Mouse (Mus musculus) embryonic fibroblast, embryonic 13.5 days (primary cell): ENCODE measurements around the gene Ptov1. TPM values are rescaled to one million over a fixed set of nuclear protein-coding genes. Genes with fewer than 3 reads are reported as not detected.

Experiments
- H3K27ac ChIP-seq: 2 replicates; pipeline ENCODE4 v1.5.1; 2012; ENCODE audit warnings: low read length, control low read depth, inconsistent platforms; ENCODE audit not compliant: insufficient read depth
- H3K4me1 ChIP-seq: 2 replicates; pipeline ENCODE4 v1.6.1; 2011; ENCODE audit warnings: low read length; ENCODE audit not compliant: control insufficient read depth, insufficient read depth
- H3K4me3 ChIP-seq: 2 replicates; pipeline ENCODE4 v1.5.1; 2011; ENCODE audit warnings: mild to moderate bottlenecking, control low read depth, low read length; ENCODE audit not compliant: insufficient read depth
- CTCF ChIP-seq: IDR thresholded peaks from 2 replicates; pipeline ENCODE4 v1.5.1; 2011; ENCODE audit warnings: mild to moderate bottlenecking, control low read depth, low read length, moderate library complexity, borderline replicate concordance; ENCODE audit not compliant: insufficient read depth
- POLR2A ChIP-seq: IDR thresholded peaks from 2 replicates; pipeline ENCODE4 v1.6.1; 2011; ENCODE audit warnings: low read depth, mild to moderate bottlenecking, control low read depth, low read length, moderate library complexity
- polyA plus RNA-seq: library from polyadenylated mRNA; stranded (reverse); fragments of >200 nt; gene quantifications from 2 replicates; pipeline ENCODE4 v1.2.4, GENCODE M21; 2011; ENCODE audit warnings: low read depth; ENCODE audit not compliant: missing spikeins, insufficient read length

Ptov1 gene
- polyA plus RNA-seq, 1 experiment = 160 TPM

DNA sequence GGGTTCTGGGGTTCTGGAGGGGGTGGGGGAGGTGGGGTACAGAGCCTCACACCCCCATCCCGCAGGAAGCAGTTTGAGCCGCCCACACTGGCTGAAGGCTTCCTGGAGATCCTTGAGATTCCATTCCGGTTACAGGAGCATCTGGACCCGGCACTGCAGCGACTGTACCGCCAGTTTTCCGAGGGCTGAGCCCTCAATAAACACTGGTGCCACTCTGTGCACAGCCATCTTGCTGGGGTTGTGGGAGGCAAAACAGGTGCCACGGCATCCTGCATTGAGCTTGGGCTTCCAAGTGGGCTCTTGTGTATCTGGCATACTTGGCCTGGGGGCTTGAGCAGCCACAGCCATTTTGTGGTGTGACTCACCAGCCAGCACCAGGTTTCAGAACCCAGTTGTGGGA lies 7.2 kb downstream of the Ptov1 start:
- TF ChIP-seq POLR2A (no peak), CTCF (no peak)
- H3K4me1 ChIP-seq = 0 out of 2 replicates have a peak, but pooled peaks cover 7% of the 10 kb centered on the region
- H3K4me3 ChIP-seq = no peak overlapping the region
- no peak overlapping the region for H3K27ac ChIP-seq

DNA sequence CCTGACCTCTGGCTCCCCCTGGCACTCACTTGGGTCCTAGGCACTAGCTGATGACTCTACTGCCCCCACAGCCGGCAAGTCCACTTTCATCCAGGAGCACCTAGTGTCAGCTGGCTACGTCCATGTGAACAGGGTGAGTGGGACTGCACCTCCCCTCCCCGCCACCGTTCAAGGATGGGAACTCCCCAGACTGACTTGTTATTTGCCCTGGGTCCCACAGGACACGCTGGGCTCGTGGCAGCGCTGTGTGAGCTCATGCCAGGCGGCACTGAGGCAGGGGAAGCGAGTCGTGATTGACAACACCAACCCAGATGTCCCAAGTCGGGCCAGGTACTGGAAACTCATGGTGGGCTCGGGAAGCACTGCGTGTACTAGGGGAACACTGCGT lies 8.2 kb downstream of the Ptov1 start:
- no peak overlapping the region for H3K27ac ChIP-seq
- H3K4me3 ChIP-seq = no peak overlapping the region
- TF ChIP-seq CTCF (no peak), POLR2A (no peak)
- H3K4me1 ChIP-seq = 0 out of 2 replicates have a peak, but pooled peaks cover 1% of the 10 kb centered on the region

DNA sequence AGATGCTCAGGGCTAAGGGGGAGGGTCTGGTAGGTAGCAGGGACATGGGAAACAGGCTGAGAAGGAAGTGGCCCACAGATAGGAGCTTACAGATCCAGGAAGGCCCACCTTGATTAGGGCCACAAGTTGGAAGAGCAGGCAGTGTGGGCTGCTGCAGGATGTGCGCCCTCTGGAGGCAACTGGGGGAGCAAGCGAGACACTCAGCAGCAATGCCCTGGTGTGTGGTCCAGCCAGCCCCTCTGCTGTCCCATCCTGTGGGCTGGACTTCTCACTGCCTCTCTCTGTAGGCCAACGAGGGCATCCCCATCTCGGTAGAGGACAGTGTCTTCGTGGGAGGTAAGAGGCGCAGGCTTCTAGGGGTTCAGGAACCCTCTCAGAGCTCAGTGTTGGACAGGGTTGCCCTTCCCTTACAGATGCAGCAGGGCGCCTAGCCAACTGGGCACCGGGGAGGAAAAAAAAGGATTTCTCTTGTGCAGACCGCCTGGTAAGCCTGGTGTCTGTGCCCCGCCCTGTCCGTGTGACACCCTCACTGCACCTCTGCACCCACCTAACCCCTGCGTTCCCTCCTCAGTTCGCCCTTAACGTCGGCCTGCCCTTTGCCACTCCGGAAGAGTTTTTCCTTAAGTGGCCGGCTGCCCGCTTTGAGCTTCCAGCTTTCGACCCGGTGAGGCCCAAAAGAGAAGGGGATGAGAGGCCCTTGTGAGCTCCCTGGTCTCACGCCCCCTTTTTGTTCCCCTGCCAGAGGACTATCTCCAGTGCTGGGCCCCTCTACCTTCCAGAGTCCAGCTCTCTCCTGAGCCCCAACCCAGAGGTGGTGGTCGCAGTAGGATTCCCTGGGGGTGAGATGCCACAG lies 8.8 kb downstream of the Ptov1 start:
- Histone ChIP-seq H3K4me1 (no peaks in the 10 kb centered on the region), H3K4me3 (no peak overlapping the region), H3K27ac (no peak overlapping the region)
- TF ChIP-seq POLR2A = no peak
- TF ChIP-seq CTCF = peak; percentile 98

DNA sequence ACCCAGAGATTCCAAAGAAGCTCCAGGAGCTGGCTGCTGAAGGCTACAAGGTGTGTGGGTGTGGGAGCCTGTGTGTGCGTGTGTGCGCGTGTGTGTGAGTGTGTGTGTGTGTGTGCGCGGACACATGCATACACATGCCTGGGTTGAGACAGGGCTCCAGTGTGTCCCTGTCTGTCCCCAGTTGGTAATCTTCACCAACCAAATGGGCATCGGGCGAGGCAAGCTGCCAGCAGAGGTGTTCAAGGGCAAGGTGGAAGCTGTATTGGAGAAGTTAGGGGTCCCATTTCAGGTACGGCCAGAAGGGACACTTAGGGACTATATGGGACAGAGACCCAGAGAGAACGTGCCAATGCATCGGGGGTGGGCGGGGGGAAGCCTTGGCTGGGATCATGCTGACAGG lies 9.7 kb downstream of the Ptov1 start:
- no peak for TF ChIP-seq CTCF
- no peak for TF ChIP-seq POLR2A
- no peak overlapping the region for H3K4me3 ChIP-seq
- no peaks in the 10 kb centered on the region for H3K4me1 ChIP-seq
- H3K27ac ChIP-seq = no peak overlapping the region

DNA sequence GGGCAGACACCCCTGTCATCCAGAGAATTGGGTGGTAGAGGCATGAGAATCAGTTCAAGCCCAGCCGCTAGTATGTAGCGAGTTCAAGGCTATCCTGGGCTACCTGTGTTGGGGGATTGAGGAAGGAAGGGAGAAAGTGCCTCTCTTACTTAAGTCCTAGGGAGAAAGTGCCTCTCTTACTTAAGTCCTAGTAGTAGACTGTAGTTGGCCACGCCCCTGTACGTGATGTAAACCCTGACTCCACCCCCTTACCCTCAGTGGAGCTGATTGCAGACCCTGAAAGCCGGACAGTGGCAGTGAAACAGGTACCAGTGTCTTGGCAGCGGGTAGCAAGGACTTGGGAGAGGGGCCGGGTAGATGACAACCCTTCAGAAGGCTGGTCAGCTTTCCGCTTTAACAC lies 11.7 kb downstream of the Ptov1 start:
- TF ChIP-seq CTCF (no peak), POLR2A (peak; percentile 78)
- H3K4me3 ChIP-seq = peak overlapping the region; percentile 95
- peaks cover 4% of the 10 kb centered on the region; the same call in 1 of the 2 replicates for H3K4me1 ChIP-seq
- no peak overlapping the region for H3K27ac ChIP-seq

DNA sequence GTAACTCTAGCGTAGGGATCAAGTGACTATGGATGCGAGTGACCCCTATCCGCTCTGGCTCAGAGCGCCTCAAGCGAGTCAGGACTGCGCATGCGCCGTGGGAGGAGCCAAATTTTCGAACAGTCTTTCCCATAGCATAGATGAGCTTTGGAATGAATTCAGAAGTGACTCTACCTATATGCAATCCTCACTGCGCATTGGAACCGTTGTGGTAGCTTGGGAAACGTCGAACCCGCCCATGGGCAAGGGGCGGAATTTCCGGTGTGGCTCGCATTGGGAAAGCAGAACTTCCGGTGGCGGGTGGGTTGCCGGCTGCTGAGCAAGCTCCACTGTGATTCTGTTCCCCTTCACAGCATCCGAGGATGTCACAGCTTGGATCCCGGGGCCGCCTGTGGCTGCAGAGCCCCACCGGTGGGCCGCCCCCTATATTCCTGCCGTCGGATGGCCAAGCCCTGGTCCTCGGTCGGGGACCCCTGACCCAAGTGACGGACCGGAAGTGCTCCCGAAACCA lies 12.5 kb downstream of the Ptov1 start, which contains the start of gene Pnkp:
Gene Pnkp (plus strand): TSS at position 98 of the 511 bp plus-strand sequence.
- TF ChIP-seq CTCF (no peak), POLR2A (peak; percentile 67)
- peak within 1 kb of the TSS; percentile 95 for H3K4me3 ChIP-seq
- peak within 1 kb of the TSS; percentile 88 for H3K27ac ChIP-seq
- peaks cover 4% of the 10 kb centered on the region; the same call in 1 of the 2 replicates for H3K4me1 ChIP-seq

DNA sequence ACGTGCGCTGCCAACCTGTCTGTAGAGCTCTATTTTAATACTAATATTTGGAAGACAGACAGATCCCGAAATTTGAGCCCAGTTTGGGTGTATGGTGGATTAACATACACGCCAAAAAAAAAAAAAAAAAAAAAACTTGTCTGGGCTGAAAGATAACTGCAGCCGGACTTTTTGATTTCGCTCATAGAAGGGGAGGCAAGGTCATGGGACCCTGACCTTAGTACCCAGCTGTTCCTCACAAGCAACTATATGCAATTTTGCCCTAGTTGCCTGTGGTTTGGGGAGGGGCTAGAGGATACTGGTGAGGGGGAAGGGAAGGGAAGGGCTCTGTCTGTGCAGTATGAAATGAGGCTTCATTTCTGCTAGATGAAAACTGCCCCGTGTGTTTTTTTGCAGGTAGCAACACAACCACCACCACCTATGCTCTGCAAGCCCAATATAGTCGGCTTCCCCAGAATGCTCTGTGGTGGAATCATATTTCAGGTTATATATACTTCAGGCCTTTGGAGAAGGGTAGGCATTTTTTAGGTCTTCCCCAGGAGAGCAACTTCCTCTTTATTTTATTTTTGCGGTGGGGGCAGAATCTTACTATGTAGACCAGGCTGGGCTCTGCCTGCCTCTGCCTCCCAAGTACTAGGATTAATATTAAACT lies 13.2 kb downstream of the Ptov1 start:
- H3K27ac ChIP-seq = peak overlapping the region; percentile 58
- H3K4me1 ChIP-seq = peaks cover 9% of the 10 kb centered on the region
- peak overlapping the region; percentile 95 for H3K4me3 ChIP-seq
- TF ChIP-seq POLR2A = no peak
- TF ChIP-seq CTCF = no peak

DNA sequence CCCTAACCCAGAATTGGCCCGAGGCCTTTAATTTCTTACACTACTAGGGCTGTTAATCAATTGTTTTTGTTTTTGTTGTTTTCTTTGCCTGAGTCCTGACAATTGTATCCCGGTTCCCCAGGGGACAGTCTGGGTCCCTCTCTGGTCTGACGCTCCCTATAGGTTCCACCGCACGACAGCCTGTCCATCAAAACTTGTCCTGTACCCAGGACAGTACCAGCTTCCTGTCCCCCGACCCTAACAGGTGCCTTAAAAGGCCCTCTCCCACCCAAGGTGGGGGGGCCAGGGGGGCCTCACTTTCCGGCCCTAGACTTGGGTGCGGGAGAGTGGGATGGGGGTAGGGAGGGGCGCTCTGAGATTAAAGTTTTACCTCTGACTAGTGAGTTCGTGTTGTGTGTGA lies 14.6 kb downstream of the Ptov1 start:
- peaks cover 13% of the 10 kb centered on the region for H3K4me1 ChIP-seq
- no peak overlapping the region for H3K4me3 ChIP-seq
- TF ChIP-seq CTCF (no peak), POLR2A (no peak)

DNA sequence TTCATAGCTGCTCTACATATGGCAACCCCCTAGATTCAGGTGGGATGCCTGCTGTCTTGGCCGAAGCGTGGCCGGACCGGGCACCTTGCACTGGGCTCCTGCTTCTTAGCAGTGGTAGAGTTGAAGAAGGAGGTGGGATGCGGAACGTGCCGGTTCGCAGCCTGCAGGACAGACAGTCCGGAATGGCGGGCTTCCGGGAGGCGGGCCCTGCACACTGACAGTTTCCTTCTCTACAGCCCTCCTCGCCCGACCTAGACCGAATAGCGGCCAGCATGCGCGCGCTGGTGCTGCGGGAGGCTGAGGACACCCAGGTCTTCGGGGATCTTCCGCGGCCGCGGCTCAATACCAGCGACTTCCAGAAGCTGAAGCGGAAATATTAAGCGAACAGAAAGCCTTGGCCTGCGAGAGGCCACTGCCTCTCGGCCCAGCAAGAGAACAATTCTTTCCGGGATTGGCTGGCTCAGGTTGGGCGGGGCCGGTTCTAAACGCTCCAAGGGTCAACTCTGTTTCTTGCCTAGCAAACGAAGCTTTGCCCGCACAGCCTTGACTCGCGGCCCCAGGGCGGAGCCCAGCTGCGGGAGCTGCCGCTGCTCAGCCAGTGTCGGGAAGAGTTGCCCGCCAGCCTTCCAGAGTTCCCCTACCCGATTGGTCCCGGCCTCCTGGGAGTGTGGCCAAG lies 15.1 kb downstream of the Ptov1 start:
- peaks cover 13% of the 10 kb centered on the region for H3K4me1 ChIP-seq

More for the DNA sequence above, 14.6 kb downstream of the Ptov1 start:
- H3K27ac ChIP-seq = 0 out of 2 replicates have a peak overlapping the region, but pooled peaks have one; percentile 85

More for the DNA sequence above, 15.1 kb downstream of the Ptov1 start:
- peak overlapping the region; percentile 85 for H3K27ac ChIP-seq
- TF ChIP-seq CTCF = no peak
- TF ChIP-seq POLR2A = peak; percentile 54
- H3K4me3 ChIP-seq = peak overlapping the region; percentile 30
